Mouse (Mus musculus) intestine, embryonic 16.5 days (tissue): Measurements from ENCODE around the gene Ipmk. TPM values are rescaled to one million over a fixed set of nuclear protein-coding genes. Genes with fewer than 3 reads are reported as not detected.
"Not testable (repeated sequence)": the region's sequence is repeated elsewhere in the genome, so short reads cannot be mapped to it uniquely, and the experiment has no call there.

Experiments used
- ATAC-seq: fragments of 200-750 bp; cut with Nextera tagmentation; 2 replicates; pipeline ENCODE4 v1.8.0; 2017; ENCODE audit warnings: moderate TSS enrichment, moderate library complexity
- H3K27ac ChIP-seq: fragments of 300-500 bp; sonication (generic); 2 replicates; pipeline ENCODE4 v1.5.1; 2014; ENCODE audit warnings: mild to moderate bottlenecking, low read length
- H3K27me3 ChIP-seq: fragments of 300-500 bp; sonication (generic); replicated peaks from 2 replicates; pipeline ENCODE4 v1.6.1; 2014; ENCODE audit warnings: low read length, control low read depth, mixed read lengths; ENCODE audit not compliant: control insufficient read depth, insufficient read depth
- H3K36me3 ChIP-seq: fragments of 300-500 bp; sonication (generic); 2 replicates; pipeline ENCODE4 v1.6.1; 2014; ENCODE audit warnings: low read length, control low read depth; ENCODE audit not compliant: control insufficient read depth, insufficient read depth
- H3K4me1 ChIP-seq: fragments of 300-500 bp; sonication (generic); 2 replicates; pipeline ENCODE4 v1.6.1; 2014; ENCODE audit warnings: low read length, control low read depth, mixed read lengths; ENCODE audit not compliant: control insufficient read depth, insufficient read depth
- H3K4me2 ChIP-seq: fragments of 300-500 bp; sonication (generic); 2 replicates; pipeline ENCODE4 v1.6.1; 2014; ENCODE audit warnings: low read depth, low read length, control low read depth
- H3K4me3 ChIP-seq: fragments of 300-500 bp; sonication (generic); 2 replicates; pipeline ENCODE4 v1.5.1; 2014; ENCODE audit warnings: mild to moderate bottlenecking, low read length
- H3K9ac ChIP-seq: fragments of 300-500 bp; sonication (generic); 2 replicates; pipeline ENCODE4 v1.6.1; 2014; ENCODE audit warnings: low read depth, low read length
- H3K9me3 ChIP-seq: fragments of 300-500 bp; sonication (generic); 2 replicates; pipeline ENCODE4 v1.6.1; 2016; ENCODE audit warnings: low read length, control low read depth; ENCODE audit not compliant: control insufficient read depth
- WGBS: fragments of 180-500 bp; shearing (Covaris S2); extraction: QIAGEN DNeasy Blood & Tissue Kit; methylation state at CpG from one replicate; pipeline ENCODE4 v1.1.7; 2014; 5-methylcytosine and 5-hydroxymethylcytosine counted together
- polyA plus RNA-seq: library from polyadenylated mRNA; unstranded; fragments of >200 nt; fragmentation: Nextera tagmentation; extraction: Ambion mirVana; gene quantifications from 2 replicates; pipeline ENCODE4 v1.2.1, GENCODE M21; 2015

Gene Ipmk
- polyA plus RNA-seq, 1 experiment from 2014 or later = 25.4 TPM

GRCm38 (mm10) chr10:71426740-71427139 lies 79.2 kb downstream of the Ipmk start:
- Histone ChIP-seq H3K36me3 (no peaks in the 10 kb centered on the region), H3K9me3 (0 out of 2 replicates have a peak, but pooled peaks cover 5% of the 10 kb centered on the region)

GRCm38 (mm10) chr10:71427381-71427780 lies 79.8 kb downstream of the Ipmk start:
- Histone ChIP-seq H3K27ac (no peak overlapping the region), H3K27me3 (no peaks in the 10 kb centered on the region), H3K36me3 (no peaks in the 10 kb centered on the region), H3K4me2 (no peak overlapping the region), H3K4me1 (no peaks in the 10 kb centered on the region), H3K9ac (no peak overlapping the region), H3K4me3 (no peak overlapping the region), H3K9me3 (0 out of 2 replicates have a peak, but pooled peaks cover 5% of the 10 kb centered on the region)
- ATAC-seq = no peak
- WGBS = 65% methylated on average over 10 of the region's 10 CpGs

More at GRCm38 (mm10) chr10:71426740-71427139, 79.2 kb downstream of the Ipmk start:
- no peak overlapping the region for H3K27ac ChIP-seq
- 64% methylated on average over 6 of the region's 6 CpGs for WGBS
- H3K4me3 ChIP-seq = no peak overlapping the region
- H3K4me1 ChIP-seq = no peaks in the 10 kb centered on the region
- no peak overlapping the region for H3K4me2 ChIP-seq
- no peak overlapping the region for H3K9ac ChIP-seq
- no peak for ATAC-seq
- no peaks in the 10 kb centered on the region for H3K27me3 ChIP-seq

- Histone ChIP-seq H3K4me3 (no peak overlapping the region), H3K27me3 (no peaks in the 10 kb centered on the region), H3K9ac (no peak overlapping the region), H3K4me1 (no peaks in the 10 kb centered on the region), H3K9me3 (0 out of 2 replicates have a peak, but pooled peaks cover 5% of the 10 kb centered on the region), H3K4me2 (no peak overlapping the region), H3K36me3 (no peaks in the 10 kb centered on the region), H3K27ac (no peak overlapping the region)
- no peak for ATAC-seq
- WGBS = 59% methylated on average over 13 of the region's 13 CpGs
Observed at GRCm38 (mm10) chr10:71428246-71428864, 80.8 kb downstream of the Ipmk start.

DNA sequence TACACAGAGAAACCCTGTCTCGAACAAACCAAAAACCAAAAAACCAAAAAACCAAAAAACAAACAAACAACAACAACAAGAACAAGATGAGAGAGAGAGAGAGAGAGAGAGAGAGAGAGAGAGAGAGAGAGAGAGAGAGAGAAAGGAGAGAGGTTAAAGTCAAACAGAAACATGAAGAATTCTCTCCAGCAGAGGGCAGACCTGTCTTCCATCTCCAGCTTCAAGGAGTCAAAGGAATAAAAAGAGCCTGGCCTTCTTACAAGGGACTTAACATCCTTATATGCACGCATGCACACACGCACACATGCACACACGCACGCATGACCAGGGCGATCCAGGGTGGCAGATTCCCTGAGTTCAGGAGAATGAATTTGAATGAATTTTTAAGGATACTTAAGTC lies 83.1 kb downstream of the Ipmk start:
- H3K9me3 ChIP-seq = 0 out of 2 replicates have a peak, but pooled peaks cover 5% of the 10 kb centered on the region
- no peak for ATAC-seq
- no peak overlapping the region for H3K4me2 ChIP-seq
- no peak overlapping the region for H3K9ac ChIP-seq
- no peak overlapping the region for H3K4me3 ChIP-seq
- no peaks in the 10 kb centered on the region for H3K36me3 ChIP-seq
- no peaks in the 10 kb centered on the region for H3K4me1 ChIP-seq
- H3K27me3 ChIP-seq = no peaks in the 10 kb centered on the region
- 90% methylated on average over 6 of the region's 6 CpGs for WGBS
- no peak overlapping the region for H3K27ac ChIP-seq

GRCm38 (mm10) chr10:71443086-71443485 lies 95.5 kb downstream of the Ipmk start:
- Histone ChIP-seq H3K4me2 (no peak overlapping the region), H3K27me3 (no peaks in the 10 kb centered on the region)
- ATAC-seq = no peak

DNA sequence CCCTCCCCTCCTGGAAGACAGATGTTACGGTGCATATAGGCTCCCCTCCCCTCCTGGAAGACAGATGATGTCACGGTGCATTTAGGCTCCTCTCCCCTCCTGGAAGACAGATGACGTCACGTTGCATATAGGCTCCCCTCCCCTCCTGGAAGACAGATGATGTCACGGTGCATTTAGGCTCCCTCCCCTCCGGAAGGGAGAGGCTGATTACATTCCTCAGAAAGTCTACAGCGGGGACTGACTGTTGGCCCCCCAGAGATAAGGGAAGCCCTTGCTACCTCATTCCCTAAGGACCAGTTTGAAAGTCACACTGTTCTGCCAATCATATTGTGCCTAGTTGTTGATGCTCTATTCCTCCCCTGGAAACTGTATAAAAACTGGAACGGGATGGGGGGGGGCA lies 100.1 kb downstream of the Ipmk start:
- Histone ChIP-seq H3K27ac (no peak overlapping the region), H3K4me2 (no peak overlapping the region), H3K4me3 (no peak overlapping the region), H3K9me3 (no peaks in the 10 kb centered on the region), H3K4me1 (no peaks in the 10 kb centered on the region), H3K36me3 (no peaks in the 10 kb centered on the region), H3K27me3 (no peaks in the 10 kb centered on the region), H3K9ac (no peak overlapping the region)
- 67% methylated on average over 8 of the region's 8 CpGs for WGBS
- no peak for ATAC-seq

More at GRCm38 (mm10) chr10:71443086-71443485, 95.5 kb downstream of the Ipmk start:
- no peaks in the 10 kb centered on the region for H3K36me3 ChIP-seq
- no peak overlapping the region for H3K9ac ChIP-seq
- H3K4me3 ChIP-seq = no peak overlapping the region
- H3K4me1 ChIP-seq = no peaks in the 10 kb centered on the region
- no peak overlapping the region for H3K27ac ChIP-seq
- H3K9me3 ChIP-seq = no peaks in the 10 kb centered on the region

GRCm38 (mm10) chr10:71448284-71448683 lies 100.7 kb downstream of the Ipmk start:
- no peak overlapping the region for H3K9ac ChIP-seq
- no peaks in the 10 kb centered on the region for H3K27me3 ChIP-seq
- H3K4me2 ChIP-seq = no peak overlapping the region
- H3K9me3 ChIP-seq = no peaks in the 10 kb centered on the region
- 69% methylated on average over 5 of the region's 5 CpGs for WGBS
- H3K4me1 ChIP-seq = no peaks in the 10 kb centered on the region
- H3K4me3 ChIP-seq = no peak overlapping the region
- H3K36me3 ChIP-seq = no peaks in the 10 kb centered on the region
- no peak for ATAC-seq
- no peak overlapping the region for H3K27ac ChIP-seq

DNA sequence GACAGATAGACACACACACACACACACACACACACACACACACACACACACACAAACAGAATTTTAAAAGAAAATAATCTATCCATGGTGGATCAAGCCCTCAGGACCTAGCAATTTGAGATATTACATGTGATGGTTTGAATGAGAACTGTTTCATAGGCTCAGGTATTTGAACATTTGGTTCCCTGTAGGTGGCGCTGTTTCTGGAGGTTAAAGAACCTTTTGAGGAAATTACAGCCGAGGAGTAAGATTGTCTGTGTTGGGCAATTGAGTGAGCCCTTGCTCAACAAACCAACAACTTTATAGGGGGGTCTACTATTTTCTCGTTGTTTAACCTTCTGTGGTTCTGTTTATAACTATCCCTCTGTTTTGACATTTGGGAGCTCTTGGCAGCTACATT lies 107.8 kb downstream of the Ipmk start:
- Histone ChIP-seq H3K27ac (no peak overlapping the region), H3K27me3 (no peaks in the 10 kb centered on the region), H3K4me1 (no peaks in the 10 kb centered on the region), H3K9me3 (no peaks in the 10 kb centered on the region), H3K36me3 (no peaks in the 10 kb centered on the region), H3K4me2 (no peak overlapping the region), H3K4me3 (no peak overlapping the region), H3K9ac (no peak overlapping the region)
- no peak for ATAC-seq
- 73% methylated on average over 3 of the region's 3 CpGs for WGBS

GRCm38 (mm10) chr10:71462371-71462770 lies 114.8 kb downstream of the Ipmk start:
- H3K27me3 ChIP-seq, H3K27ac ChIP-seq, H3K4me2 ChIP-seq, H3K9ac ChIP-seq, ATAC-seq, H3K9me3 ChIP-seq, H3K4me1 ChIP-seq, H3K36me3 ChIP-seq, H3K4me3 ChIP-seq: not testable (repeated sequence)
- 79% methylated on average over 13 of the region's 13 CpGs for WGBS

GRCm38 (mm10) chr10:71464417-71464816 lies 116.9 kb downstream of the Ipmk start:
- Histone ChIP-seq H3K4me1 (no peaks in the 10 kb centered on the region), H3K27ac (no peak overlapping the region), H3K4me2 (no peak overlapping the region), H3K4me3 (no peak overlapping the region), H3K27me3 (no peaks in the 10 kb centered on the region), H3K9me3 (no peaks in the 10 kb centered on the region), H3K36me3 (no peaks in the 10 kb centered on the region), H3K9ac (no peak overlapping the region)
- 92% methylated on average over 6 of the region's 6 CpGs for WGBS
- ATAC-seq = no peak
